Mouse (Mus musculus): Measurements from ENCODE around the gene Pirb. TPM values are rescaled to one million over a fixed set of nuclear protein-coding genes. Genes with fewer than 3 reads are reported as not detected.

Pirb gene
- total RNA-seq, 2 experiments from 2014 or later: 233 to 366 TPM

- ATAC-seq (ENCODE audit: poor library complexity, severe bottlenecking): peak; percentile 72
Observed at GRCm38 (mm10) chr7:3692987-3693808, 27.0 kb downstream of the Pirb start, which contains the start of gene Mboat7. Mboat7 (minus strand) TSS chr7:3693523.

- ATAC-seq (ENCODE audit: poor library complexity, severe bottlenecking): no peak
Observed at GRCm38 (mm10) chr7:3692382-3692986, 27.7 kb downstream of the Pirb start, which contains the start of gene Tsen34. Tsen34 (plus strand) TSS chr7:3692863.

- ATAC-seq (ENCODE audit: poor library complexity, severe bottlenecking): no peak
Observed at GRCm38 (mm10) chr7:3691919-3692318, 28.3 kb downstream of the Pirb start.

GRCm38 (mm10) chr7:3685400-3686187, 34.6 kb downstream of the Pirb start:
- ATAC-seq (ENCODE audit: poor library complexity, severe bottlenecking): no peak

GRCm38 (mm10) chr7:3684698-3685097, 35.5 kb downstream of the Pirb start:
- no peak for ATAC-seq (ENCODE audit: poor library complexity, severe bottlenecking)

- no peak for ATAC-seq (ENCODE audit: poor library complexity, severe bottlenecking)
Observed at GRCm38 (mm10) chr7:3683908-3684550, 36.2 kb downstream of the Pirb start.

- no peak for ATAC-seq (ENCODE audit: poor library complexity, severe bottlenecking)
Observed at GRCm38 (mm10) chr7:3677342-3677741, 42.8 kb downstream of the Pirb start, which contains the start of gene Tmc4. Tmc4 (minus strand) TSS chr7:3677553.

- no peak for ATAC-seq (ENCODE audit: poor library complexity, severe bottlenecking)
Observed at GRCm38 (mm10) chr7:3676371-3676770, 43.8 kb downstream of the Pirb start.

- ATAC-seq (ENCODE audit: poor library complexity, severe bottlenecking): 0 out of 2 replicates have a peak, but pooled peaks have one; percentile 18
Observed at GRCm38 (mm10) chr7:3675228-3675548, 45.0 kb downstream of the Pirb start.

- ATAC-seq (ENCODE audit: poor library complexity, severe bottlenecking): peak; percentile 99
Observed at GRCm38 (mm10) chr7:3674507-3675227, 45.5 kb downstream of the Pirb start.

GRCm38 (mm10) chr7:3666921-3667391, 53.2 kb downstream of the Pirb start:
- no peak for ATAC-seq (ENCODE audit: poor library complexity, severe bottlenecking)

GRCm38 (mm10) chr7:3665215-3666114, 54.7 kb downstream of the Pirb start, which contains the start of gene Leng1:
Leng1 (minus strand) TSS chr7:3665840.
- peak; percentile 98 for ATAC-seq (ENCODE audit: poor library complexity, severe bottlenecking)

- ATAC-seq (ENCODE audit: poor library complexity, severe bottlenecking): no peak; the same call in 1 of the 2 replicates
Observed at GRCm38 (mm10) chr7:3664524-3665214, 55.5 kb downstream of the Pirb start.

Other genes with a start within 250 kb of the Pirb start
- gene Tarm1, start 217.8 kb downstream of the Pirb start, total RNA-seq (2015): 28.4 and 35.7 TPM in 2 replicates
- 18.3 and 19.1 TPM in 2 replicates for gene Tarm1, start 217.8 kb downstream of the Pirb start, total RNA-seq (2017)
- not detected in 2 replicates for gene Oscar, start 104.2 kb downstream of the Pirb start, total RNA-seq (2015)
- gene Oscar, start 104.2 kb downstream of the Pirb start, total RNA-seq (2017): not detected in 2 replicates
- gene Ndufa3, start 103.0 kb downstream of the Pirb start, total RNA-seq (2015): 263 and 351 TPM in 2 replicates
- gene Ndufa3, start 103.0 kb downstream of the Pirb start, total RNA-seq (2017): 273 and 274 TPM in 2 replicates
- gene Tfpt, start 90.5 kb downstream of the Pirb start, total RNA-seq (2015): 20.8 and 30.4 TPM in 2 replicates
- gene Tfpt, start 90.5 kb downstream of the Pirb start, total RNA-seq (2017): 23.8 and 28.4 TPM in 2 replicates
- gene Prpf31, start 90.4 kb downstream of the Pirb start, total RNA-seq (2015): 15.1 and 21.1 TPM in 2 replicates
- 51.0 and 66.7 TPM in 2 replicates for gene Prpf31, start 90.4 kb downstream of the Pirb start, total RNA-seq (2017)
- 119 and 123 TPM in 2 replicates for gene Cnot3, start 75.1 kb downstream of the Pirb start, total RNA-seq (2015)
- gene Cnot3, start 75.1 kb downstream of the Pirb start, total RNA-seq (2017): 23.5 and 36.8 TPM in 2 replicates
- gene Leng1, start 54.6 kb downstream of the Pirb start, total RNA-seq (2015): 7.8 and 8.7 TPM in 2 replicates
- 9.4 and 15.4 TPM in 2 replicates for gene Leng1, start 54.6 kb downstream of the Pirb start, total RNA-seq (2017)
- 9.0 and 9.9 TPM in 2 replicates for gene Tmc4, start 42.8 kb downstream of the Pirb start, total RNA-seq (2015)
- gene Tmc4, start 42.8 kb downstream of the Pirb start, total RNA-seq (2017): 9.8 and 11.8 TPM in 2 replicates
- 30.0 and 34.0 TPM in 2 replicates for gene Tsen34, start 27.5 kb downstream of the Pirb start, total RNA-seq (2015)
- 25.3 and 28.3 TPM in 2 replicates for gene Tsen34, start 27.5 kb downstream of the Pirb start, total RNA-seq (2017)
- 96.2 and 102 TPM in 2 replicates for gene Mboat7, start 26.9 kb downstream of the Pirb start, total RNA-seq (2015)
- gene Mboat7, start 26.9 kb downstream of the Pirb start, total RNA-seq (2017): 47.2 and 55.7 TPM in 2 replicates
- 1,476 and 1,615 TPM in 2 replicates for gene Rps9, start 16.4 kb downstream of the Pirb start, total RNA-seq (2015)
- gene Rps9, start 16.4 kb downstream of the Pirb start, total RNA-seq (2017): 1,141 and 1,307 TPM in 2 replicates
- gene Gm15448, start 105.3 kb upstream of the Pirb start, total RNA-seq (2015): 18.7 and 22.7 TPM in 2 replicates
- gene Gm15448, start 105.3 kb upstream of the Pirb start, total RNA-seq (2017): 22.1 and 25.4 TPM in 2 replicates
- gene Pira2, start 124.7 kb upstream of the Pirb start, total RNA-seq (2015): 119 and 123 TPM in 2 replicates
- gene Pira2, start 124.7 kb upstream of the Pirb start, total RNA-seq (2017): 111 and 114 TPM in 2 replicates
- 112 and 120 TPM in 2 replicates for gene Gm14548, start 177.7 kb upstream of the Pirb start, total RNA-seq (2015)
- gene Gm14548, start 177.7 kb upstream of the Pirb start, total RNA-seq (2017): 89.0 and 89.6 TPM in 2 replicates
- 132 and 138 TPM in 2 replicates for gene Lilra6, start 195.1 kb upstream of the Pirb start, total RNA-seq (2015)
- gene Lilra6, start 195.1 kb upstream of the Pirb start, total RNA-seq (2017): 123 and 141 TPM in 2 replicates